Mouse (Mus musculus) megakaryocyte, embryonic 14.5 days (primary cell): ENCODE data around the gene Epb41l3.

Experiments
- FLI1 ChIP-seq: IDR thresholded peaks from 2 replicates; pipeline ENCODE4 v1.6.1; 2012; ENCODE audit warnings: low read length, inconsistent platforms, mixed read lengths
- GATA1 ChIP-seq: IDR thresholded peaks from 3 replicates; pipeline ENCODE4 v1.6.1; 2012; ENCODE audit warnings: mixed read lengths, low read length, inconsistent platforms, borderline replicate concordance

DNA sequence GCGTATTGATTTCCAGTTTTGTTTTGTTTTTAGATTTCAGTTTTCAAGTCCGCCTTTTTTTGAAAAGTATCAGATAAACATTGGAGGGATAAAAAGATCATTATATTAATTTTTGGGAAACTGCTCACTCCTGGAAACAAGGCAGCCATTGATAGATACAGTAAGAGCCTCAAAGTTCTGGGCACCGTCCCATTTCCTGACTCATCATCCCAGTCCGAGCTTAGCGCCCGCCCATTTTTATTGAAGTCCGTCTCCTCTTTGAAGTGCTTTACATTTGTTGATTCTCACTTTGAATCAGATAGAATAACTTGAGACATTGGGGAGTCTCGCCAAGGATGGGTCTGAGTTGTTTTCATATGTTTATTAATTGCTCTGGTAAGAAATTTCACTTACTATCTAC lies 43.7 kb downstream of the Epb41l3 start:
- no peak for TF ChIP-seq GATA1
- no peak for TF ChIP-seq FLI1
